Mouse (Mus musculus) urinary bladder, postnatal 4 days (tissue): ENCODE results near the gene D7Ertd443e.

ENCODE experiments used
- DNase-seq, 2 experiments: peaks; one replicate each; pipeline ENCODE4 v3.0.0; 2021 to 2022; ENCODE audit warnings: low spot score in 2 of 2

D7Ertd443e gene

DNA sequence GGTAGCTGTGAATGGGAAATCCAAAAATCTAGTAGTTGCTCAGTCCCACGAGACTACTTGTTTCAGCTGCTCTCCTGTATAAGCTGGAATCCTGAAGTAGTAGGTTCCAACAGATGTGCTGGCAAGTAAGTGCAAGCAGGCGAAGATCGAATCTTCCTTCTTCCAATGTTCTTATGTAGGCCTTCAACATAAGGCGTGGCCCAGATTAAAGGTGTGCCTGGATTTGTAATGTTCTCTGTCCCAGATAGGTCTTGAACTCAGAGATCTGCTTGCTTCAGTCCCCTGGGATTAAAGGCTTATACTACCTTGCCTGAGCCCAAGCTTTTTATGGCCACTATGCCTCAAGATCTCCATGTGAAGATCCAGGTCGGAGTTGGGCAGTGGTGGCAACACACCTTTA, at the start of gene D7Ertd443e:
Gene D7Ertd443e (minus strand): TSS at position 101 of the 400 bp plus-strand sequence.
- DNase-seq = no peak

GRCm38 (mm10) chr7:134431681-134432080, 46.2 kb upstream of the D7Ertd443e start:
- DNase-seq = no peak

DNA sequence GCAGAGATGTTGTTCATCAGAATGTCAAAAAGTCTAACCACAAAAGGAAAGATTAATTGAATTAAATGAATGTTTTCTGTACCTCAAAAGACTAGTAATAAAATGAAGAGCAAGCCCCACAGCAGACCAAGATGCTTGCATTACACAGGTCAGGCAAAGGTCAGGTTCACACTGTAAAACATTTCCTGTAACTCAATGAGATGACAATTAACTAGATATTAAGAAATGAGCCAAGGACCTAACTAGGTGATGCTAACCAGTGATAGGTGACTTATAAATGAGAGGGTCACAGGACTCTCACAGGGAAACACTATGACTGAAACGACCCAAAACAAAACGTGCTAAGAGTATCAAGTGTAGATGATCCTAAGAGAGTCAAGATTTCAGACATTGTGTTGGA, 43.2 kb upstream of the D7Ertd443e start:
- DNase-seq = no peak

DNA sequence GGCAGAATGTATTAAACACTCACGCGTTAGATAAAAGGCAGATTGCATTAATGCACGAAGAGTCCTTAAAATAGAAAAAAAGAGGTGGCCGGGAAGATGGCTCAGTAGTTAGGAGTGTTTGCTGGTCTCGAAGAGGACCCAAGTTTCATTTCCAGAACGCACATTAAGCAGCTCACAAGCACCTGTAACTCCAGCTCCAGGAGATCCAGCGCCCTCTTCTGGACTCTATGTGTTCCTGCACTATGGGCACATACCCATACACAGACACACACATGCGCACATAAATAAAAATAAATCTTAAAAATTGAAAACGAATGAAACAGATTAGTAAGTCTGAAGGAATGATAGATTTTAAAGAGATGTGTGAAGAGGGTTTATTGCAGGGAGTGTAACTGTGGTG, 29.6 kb upstream of the D7Ertd443e start:
- DNase-seq = no peak

GRCm38 (mm10) chr7:134414005-134414690, 28.7 kb upstream of the D7Ertd443e start:
- no peak for DNase-seq

DNA sequence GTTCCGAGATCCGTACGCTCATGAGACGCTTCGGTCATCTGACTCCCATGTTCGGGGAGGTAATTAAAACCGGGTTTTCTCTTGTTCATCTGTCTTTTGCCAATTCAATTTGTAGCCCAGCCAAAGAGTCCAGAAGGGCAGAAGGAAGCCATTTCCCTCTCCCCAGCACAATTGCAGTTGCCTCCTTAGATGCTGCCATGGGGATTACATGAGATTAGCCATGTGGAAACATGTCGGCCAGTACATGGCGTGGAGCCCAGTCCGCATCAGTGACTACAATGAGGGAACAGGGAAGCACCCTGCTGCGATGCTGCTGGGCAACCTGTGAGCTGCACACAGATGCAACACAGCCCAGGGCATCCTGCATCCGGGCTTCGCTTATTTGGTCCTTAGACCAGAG, 23.2 kb upstream of the D7Ertd443e start:
- no peak for DNase-seq

- DNase-seq = no peak
Observed at GRCm38 (mm10) chr7:134400746-134401145, 15.3 kb upstream of the D7Ertd443e start.

GRCm38 (mm10) chr7:134396769-134397168, 11.3 kb upstream of the D7Ertd443e start:
- no peak for DNase-seq

DNA sequence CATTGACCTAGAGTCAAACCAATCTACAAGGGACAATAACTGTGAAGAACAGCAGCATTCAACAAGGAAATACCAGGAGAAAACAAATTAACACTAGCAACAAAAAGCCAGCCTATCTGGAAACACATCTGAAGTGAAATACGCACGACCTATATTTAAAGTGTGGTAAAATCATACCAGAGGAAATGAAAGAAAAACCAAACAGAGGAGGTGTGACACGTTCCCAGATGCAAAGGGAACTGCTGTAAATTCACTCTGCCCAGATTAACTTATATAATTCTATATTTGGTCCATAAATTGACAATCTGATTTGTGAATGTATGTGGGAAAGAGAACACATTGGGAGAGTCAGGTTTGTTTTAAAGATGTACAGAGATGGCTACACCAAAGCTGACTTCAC, 2.7 kb downstream of the D7Ertd443e start:
- no peak for DNase-seq

DNA sequence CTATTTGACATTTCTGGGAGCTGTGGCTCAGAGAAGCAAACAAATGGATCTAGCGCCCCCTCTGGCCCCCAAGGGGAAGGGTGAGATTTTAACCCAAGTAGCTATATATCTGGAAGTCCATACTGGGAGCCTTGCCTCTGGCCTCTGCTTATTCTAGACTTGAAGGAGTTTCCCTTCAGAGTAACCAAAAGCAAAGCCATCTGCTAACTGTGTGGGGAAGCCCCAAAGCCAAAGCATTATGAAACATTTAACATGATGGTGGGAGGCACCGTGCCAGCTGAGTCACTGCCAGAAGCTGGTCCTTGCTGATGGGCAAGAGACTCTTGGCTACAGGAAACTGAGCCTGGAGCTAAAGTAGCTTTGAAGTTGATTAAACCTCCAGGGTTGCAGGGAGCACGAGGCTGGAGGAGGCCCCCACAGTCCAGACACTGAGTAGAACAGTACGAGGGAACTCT, 4.0 kb downstream of the D7Ertd443e start:
- peak; percentile 59 to 85 for DNase-seq

GRCm38 (mm10) chr7:134378273-134378672, 7.2 kb downstream of the D7Ertd443e start:
- no peak for DNase-seq

- DNase-seq = no peak
Observed at GRCm38 (mm10) chr7:134376786-134377185, 8.7 kb downstream of the D7Ertd443e start.

DNA sequence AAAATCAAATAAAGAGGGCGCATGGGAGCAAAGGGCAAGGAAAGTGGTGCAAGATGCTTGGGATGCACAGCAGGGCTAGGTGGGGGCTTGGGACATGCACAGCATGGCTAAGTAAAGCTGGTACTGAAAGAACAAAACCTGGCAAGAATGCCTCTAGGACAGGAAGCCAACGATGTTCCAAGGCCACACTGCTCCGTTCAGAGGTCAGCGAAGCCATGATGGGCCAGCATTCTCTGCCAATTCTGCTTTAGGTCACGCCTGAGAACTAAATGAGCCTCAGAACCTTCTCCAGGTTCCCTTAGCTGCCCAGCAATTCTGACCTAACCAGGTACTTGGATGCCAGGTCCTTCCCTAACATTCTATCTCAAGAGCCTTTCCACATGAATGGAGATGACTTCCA, 13.2 kb downstream of the D7Ertd443e start:
- DNase-seq = no peak

DNA sequence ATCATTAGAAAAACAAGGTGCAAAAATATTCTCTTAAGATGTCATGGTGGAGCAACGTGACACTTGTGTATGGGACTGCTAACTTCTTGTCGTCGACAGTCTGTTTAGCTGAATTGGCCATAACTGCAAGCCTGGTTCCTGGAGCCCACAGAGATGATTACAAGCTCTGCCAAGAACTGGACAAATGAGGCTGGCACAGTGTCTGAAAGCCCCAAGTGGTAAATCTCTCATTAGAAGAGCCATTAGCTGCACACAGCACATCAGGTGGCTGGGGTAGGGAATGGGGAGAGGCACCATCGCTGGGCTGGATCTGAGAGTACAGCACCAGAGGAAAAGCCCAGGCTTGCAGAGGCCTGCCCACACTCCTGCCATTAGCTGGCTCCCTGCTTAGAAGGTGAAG, 16.2 kb downstream of the D7Ertd443e start:
- no peak for DNase-seq

- DNase-seq = no peak
Observed at GRCm38 (mm10) chr7:134362257-134362870, 23.1 kb downstream of the D7Ertd443e start.

GRCm38 (mm10) chr7:134348825-134349224, 36.6 kb downstream of the D7Ertd443e start:
- peak; percentile 40 to 62 for DNase-seq

DNA sequence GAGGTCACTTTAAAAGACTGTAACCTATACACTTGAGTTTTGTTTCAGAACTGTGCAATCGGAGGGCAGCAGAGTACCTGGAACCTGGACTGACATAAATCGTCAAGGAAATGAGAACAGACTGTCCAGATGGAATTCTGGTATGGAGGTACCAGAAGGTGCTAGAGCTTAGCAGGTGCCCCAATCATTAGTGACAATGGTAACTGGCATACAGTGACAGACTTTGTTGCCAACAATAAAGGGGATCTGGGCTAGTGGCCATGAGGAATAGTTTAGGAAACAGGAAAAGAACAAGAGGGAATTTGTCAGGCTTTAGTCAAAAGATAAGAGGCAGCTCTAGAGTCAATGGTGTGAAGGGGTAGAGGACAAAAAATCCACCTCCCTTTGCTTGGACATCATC, 43.3 kb downstream of the D7Ertd443e start:
- no peak for DNase-seq

GRCm38 (mm10) chr7:134335951-134336350, 49.5 kb downstream of the D7Ertd443e start:
- DNase-seq = no peak

DNA sequence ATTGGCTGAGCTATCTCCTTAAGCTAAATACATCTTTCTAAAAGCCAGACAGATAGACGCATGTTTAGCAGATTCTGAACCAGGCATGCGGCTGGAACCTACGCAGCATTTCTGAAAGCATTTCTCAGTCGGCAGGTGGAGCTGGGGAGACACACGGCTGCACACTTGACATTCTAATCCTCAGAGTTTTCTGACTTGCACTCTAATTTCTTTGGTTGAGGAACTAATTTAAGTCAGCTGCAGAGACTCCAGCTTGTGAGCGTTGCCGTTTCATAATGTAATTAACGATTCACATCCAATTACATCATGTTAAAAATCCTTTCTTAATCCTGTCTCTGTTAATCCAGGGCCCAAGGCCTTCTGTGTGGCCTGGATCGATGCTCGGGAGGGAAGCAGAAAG, 64.5 kb downstream of the D7Ertd443e start:
- no peak for DNase-seq

DNA sequence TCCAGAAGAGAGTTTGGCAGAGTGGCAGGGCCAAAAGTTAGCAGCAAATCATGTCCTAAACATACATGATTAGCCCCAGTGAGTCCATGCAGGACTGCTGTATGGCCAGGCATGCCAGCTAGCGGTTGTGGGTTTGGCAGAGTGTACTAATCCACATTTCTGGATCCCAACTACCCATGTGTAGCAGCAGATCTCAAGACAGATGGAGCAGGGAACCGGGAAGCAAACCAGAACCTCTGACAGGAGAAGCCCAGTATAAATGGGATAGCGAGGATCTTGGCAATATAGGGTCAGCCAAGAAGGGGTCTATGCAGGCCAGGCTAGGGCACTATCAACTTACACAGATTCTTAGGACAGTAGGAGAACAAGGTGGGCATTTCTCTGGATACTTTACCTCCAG, 83.4 kb downstream of the D7Ertd443e start:
- no peak for DNase-seq

DNA sequence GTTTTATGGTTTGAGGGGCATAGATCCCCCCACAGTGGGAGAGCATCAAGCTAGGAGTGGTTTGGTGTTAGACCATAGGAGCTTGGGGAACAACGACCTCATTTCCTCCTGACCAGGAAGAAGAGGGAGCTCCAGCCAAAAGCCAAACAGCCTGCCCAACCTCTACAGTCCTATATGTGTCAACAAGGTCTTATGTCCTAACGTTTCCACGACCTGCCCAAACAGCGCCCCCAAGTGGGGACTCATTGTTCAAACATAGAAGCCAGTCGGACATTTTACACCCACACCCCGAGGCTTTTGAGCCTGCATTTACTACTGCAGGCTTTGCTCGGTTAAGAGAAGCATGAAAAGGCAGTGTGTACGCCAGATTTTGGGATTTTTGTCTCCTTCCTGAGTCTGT, 84.2 kb downstream of the D7Ertd443e start:
- no peak for DNase-seq

GRCm38 (mm10) chr7:134292750-134293149, 92.7 kb downstream of the D7Ertd443e start:
- no peak for DNase-seq

DNA sequence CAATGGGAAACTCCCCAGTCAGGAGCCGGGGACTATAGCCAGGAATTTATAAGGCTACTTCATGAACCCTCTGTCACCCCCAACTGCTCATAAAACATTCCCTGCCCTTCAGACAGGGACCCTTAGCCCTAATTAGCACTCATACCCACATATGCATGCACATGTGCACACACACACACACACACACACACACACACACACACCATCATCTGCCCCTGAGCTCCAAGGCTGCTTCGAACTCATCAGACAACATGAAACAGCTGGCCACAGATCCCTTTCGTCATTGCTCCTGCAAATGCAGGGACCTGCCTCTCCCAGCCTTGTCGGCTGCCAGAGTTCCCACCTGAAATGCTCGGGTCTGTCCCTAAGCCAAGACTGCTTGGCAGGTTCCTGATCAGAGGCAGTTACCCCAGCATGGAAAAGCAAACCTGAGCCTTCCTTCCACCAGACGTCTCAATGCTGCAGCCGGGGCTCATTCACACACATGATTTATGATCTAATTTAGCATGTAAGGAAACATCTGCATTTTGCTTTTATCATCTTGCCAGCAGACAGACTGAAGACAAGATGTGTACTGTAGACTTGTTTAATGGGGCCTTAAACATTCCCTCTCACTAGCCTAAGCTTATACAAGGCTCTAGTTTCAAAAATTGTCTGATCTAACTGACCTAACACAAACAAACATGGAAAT, 95.7 kb downstream of the D7Ertd443e start:
- no peak for DNase-seq
